Mouse (Mus musculus) inflammation-experienced regulatory T-cells, adult 6 months (primary cell): Measurements from ENCODE around the gene Pik3r2. TPM values are rescaled to one million over a fixed set of nuclear protein-coding genes. Genes with fewer than 3 reads are reported as not detected.

Experiments
- ATAC-seq: one replicate; pipeline ENCODE4 v1.8.0; 2017
- polyA plus RNA-seq, 3 experiments: library from polyadenylated mRNA; unstranded; fragments of 100-300 nt; shearing (Covaris generic); gene quantifications; one replicate each; pipeline ENCODE4 v1.2.1; 2017

Pik3r2 gene
- polyA plus RNA-seq, 3 experiments from 2014 or later: 2.6 to 5.4 (median 5.4) TPM

DNA sequence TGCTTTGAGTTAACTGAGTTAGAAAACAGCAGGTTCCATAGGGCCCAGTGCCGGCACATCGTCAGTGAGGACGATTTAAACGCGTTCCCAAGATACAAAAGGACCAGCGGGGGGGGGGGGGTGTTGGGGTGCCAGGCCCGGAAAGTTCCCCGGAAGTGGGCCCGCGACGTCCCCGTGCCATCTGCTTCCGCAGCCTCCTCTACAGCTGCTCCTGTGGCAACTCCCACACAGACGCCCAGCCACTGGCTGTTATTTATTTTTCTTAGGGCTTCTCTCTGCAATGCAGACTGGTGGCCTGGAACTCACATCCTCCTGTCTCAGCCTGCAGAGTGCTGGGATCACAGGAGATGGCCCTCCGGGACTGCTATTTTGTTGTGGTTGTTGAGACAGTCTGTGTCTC, 24.6 kb upstream of the Pik3r2 start:
- no peak for ATAC-seq

DNA sequence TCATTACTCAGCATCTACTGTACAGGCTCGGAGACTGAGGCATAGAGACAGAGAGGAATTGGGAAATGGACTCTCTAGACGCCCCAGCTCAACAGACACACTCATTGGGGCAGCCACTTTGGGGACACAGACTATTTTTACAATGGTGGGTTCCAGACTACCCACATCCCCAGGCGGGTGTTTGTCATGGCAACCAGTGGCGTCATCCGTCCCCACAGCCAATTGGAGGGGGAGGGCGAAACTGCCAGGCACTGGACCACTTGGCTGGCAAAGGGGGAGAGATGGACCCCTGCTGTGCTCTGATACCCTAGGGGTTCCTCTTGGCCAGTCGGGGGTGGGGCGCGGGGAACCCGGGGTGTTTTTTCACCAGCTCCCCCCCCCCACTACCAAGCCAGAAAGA, 24.1 kb upstream of the Pik3r2 start:
- no peak for ATAC-seq

DNA sequence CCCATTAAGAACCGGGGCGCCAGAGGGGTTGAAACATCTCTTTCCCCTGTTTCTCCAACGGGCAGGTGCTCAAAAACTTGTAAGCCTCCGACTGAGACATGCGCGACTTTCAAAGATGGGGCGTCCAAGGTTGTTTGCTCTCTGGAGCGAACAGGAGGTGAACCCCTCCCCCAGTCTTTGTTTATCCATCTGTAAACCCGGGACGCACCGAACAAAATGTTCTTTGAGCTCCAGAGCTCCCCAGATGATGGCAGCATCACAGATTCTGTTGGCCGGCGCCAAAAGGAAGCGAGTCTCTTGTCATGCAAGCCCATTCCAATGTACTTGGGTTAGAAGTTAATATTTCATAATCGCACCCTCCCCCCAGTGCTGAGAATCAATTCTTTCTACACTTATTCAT, 21.8 kb upstream of the Pik3r2 start:
- no peak for ATAC-seq

DNA sequence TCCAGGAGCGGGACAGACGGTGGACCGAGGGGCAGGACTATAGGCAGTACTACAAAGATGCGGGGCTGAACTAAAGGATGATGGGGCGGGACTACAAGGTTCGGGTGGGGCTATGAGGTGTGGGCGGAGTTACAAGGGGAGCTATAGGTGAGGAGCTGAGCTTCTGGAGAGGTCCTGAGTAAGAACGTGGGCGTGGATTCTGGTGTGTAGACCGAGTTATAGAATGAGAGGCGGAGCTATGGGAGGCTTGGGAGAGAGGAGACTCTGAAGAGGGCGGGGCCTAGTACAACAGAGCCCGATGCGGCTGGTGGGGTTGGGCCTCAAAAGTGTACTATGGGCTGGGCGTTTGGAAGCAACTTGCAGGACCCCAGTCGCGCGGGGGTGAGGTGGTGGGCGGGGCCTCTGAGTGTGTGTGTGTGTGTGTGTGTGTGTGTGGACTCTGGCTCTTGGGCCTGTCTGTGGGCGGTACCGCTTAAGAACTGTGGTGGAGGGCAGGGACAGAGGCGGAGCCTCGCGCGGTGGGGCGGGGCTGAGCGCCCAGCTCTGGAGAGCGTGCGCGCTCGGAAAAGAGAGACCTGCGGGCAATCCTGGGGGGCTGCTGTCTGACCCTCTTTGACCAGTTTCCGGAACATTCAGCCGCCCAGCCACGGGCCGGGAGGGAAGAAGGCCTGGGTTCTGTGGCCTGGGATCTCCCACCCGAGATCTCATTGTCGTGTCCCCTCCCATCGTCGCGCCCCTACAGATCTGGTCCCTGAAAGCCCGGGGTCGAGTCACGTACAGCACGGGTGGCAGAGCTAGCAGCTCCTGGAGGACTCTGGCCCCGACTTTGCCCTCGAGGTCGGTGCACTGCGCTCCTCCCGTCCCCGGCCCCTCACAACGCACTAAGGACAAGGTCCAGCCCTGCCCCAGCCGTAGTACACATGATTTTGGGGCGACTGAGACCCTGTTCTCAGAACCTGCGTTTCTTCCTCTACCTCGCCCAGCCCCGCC, 20.9 kb upstream of the Pik3r2 start:
- ATAC-seq: peak; percentile 59

DNA sequence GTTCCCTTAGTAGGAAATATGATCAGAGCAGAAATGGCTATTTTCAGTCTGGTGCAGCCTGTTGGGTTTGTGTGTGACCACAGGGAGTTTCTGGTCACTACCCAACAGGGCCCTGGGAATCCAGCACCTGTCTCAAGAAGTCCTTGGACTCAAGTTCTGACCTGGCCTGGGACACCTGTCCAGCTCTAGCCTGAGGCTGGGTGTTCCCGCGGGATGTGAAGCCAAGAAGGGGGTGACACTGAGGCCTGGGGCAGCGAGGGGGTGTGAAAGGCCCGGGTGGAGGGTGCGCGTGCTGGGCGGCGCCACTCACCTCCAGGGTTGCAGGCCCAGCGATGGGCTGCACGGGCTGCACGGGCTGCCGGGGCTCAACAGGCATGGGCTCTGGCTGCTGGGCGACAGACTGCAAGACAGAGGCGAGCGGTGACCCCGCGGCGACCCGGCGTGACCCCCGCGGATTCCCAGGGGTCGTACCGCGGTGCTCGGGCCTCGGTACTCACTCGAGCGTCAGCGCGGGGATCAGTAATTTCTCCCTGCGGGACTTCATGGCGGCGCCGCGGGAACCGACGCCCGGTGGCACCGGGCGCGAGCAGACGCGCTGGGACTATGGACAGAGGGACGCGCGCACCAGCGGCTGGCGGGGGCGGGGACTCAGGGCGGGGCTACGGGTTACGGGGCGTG, 20.0 kb upstream of the Pik3r2 start:
- no peak for ATAC-seq

DNA sequence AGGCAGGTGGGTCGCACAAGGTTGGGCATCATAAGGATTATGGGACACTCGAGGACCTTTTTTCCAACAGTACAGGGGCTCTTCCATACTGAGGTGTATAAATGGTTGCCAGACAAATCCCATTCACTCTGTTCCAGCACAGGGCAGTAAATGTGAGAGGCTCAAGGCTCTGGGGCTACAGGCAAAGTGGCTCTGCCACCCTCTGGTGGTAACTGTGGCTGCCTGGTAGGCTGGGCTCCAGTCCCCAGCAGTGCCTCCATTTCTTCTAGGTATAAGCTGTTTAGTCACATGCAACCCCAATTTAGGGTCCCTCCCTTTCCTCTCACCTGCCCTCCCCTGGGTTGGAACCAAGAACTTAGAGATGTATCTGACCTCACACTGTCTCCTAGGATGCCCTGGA, 18.9 kb upstream of the Pik3r2 start:
- no peak for ATAC-seq

DNA sequence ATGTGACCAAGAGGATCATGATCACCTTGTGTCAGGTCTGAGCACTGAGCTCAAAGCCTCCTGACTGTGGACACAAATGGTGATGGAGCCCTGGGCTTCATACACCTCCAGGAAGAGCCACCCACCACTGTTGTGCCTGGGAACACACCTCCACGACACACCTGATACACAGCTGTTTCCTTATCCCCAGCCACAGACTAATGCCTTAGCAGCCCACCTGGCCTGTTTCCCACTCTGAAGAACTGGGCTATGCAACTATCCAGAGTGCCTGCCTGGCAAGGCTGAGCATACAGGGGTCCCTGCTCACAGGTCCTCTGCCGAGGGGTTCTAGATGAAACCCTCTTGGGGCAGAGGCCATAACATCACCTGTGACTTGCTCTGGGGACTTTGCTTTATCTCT, 17.7 kb upstream of the Pik3r2 start:
- ATAC-seq: no peak

DNA sequence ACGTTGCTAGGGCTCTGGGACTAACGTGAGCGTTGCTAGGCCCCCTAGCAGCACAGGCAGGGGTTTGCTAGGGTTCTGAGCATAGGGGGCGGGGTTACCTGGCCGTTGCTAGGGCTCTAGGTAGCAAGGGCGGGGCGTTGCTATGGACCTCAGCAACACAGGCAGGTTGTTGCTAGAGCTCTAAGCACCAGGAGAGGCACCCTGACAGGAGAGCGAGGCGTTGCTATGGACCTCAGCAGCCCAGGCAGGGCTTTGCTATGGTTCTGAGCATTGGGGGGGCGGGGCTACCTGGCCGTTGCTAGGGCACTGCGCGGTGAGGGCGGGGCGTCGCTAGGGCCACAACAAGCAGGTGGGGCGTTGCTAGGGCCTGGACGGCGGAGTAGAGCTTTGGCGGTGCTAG, 16.2 kb upstream of the Pik3r2 start:
- peak; percentile 49 for ATAC-seq

DNA sequence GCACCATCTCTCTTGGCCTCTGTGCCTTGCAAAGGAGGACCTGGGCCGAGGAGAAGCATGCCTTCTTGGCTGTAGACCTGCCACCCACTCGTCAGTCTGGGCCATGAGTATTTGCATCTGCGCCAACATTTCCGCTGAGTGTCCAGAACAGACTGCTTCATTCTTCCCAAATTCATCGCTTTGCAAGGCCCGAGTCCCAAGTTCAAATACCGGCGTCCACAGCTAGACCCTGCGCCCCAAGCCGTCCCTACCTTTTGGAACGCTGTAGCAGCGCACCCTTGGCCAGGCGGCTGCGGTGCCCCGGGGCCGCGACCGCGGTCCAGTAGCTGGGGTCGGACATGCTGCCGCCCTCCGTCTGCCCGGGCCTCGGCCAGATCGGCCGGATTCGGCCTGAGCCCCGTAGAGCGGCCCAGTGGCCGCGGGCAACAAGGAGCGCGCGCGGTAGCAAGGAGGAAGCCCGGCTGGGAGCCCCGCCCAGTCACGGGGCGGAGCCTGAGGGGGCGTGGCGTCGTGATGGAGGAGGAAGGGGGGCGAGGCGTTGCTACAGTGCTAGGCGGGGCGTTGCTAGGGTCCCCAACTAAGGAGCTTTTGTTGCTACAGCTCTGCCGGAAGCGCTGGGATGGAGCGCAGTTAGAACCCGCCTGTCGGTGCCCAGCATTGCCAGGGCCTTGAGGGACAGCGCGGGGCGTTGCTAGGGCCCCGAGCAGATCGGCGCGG, 15.6 kb upstream of the Pik3r2 start:
- ATAC-seq: peak; percentile 78

DNA sequence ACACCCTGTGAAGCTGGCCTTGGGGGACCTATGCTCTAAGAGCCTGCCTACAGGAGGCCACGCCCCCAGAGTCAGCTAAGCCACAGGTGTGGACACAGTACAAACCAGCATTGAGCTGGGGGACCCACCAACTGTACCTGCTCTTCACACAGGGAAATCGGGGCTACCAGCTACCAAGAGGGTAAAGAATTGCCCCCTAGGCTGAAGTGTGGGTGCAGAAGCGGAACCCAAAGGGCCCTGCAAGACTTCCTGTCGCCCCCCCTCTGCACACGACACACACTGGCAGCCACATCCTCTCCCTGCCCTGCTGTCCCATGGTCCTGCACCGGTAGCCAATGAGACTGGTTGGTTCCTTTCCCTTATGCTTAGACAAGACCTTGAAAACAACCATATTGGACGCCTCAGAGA, 14.8 kb upstream of the Pik3r2 start:
- ATAC-seq: peak; percentile 67

DNA sequence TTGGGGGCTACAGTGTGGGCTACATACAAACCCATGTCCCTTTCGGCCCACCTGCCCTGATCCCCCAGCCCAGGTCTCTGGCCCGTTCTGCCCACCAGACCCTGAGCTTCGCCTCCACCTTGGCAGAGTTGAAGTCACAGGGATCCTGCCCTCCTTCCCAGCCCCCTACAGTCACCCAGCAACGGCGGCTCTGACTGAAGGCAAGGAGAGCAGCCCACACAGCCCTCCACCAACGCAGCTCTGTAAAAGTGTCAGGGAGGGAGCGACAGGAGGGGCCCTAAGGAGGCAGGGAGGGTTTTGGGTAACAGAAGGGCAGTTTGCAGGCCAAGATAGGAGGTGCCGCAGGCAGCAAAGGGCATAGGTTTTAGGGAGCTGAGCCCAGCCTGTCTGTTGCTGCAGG, 14.3 kb upstream of the Pik3r2 start:
- ATAC-seq: no peak

DNA sequence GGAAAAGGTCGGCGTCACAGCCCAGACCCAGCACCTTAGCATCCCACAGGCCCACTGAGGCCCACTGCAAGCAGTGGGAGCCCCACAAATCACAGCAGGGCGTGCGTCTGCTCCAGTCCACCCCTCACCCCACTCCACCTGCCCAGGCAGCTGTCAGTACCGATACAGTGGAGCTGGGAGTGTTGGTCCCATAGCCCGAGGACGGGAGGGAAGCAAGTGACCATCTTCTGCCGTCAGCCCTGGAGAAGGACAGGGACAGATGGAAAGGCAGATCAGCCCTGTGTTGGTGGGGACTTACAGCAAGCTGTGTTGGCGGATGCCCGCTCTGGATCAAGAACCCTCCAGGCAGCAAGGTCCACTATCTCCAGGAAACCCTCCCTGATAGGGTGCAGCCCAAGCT, 12.5 kb upstream of the Pik3r2 start:
- no peak for ATAC-seq

DNA sequence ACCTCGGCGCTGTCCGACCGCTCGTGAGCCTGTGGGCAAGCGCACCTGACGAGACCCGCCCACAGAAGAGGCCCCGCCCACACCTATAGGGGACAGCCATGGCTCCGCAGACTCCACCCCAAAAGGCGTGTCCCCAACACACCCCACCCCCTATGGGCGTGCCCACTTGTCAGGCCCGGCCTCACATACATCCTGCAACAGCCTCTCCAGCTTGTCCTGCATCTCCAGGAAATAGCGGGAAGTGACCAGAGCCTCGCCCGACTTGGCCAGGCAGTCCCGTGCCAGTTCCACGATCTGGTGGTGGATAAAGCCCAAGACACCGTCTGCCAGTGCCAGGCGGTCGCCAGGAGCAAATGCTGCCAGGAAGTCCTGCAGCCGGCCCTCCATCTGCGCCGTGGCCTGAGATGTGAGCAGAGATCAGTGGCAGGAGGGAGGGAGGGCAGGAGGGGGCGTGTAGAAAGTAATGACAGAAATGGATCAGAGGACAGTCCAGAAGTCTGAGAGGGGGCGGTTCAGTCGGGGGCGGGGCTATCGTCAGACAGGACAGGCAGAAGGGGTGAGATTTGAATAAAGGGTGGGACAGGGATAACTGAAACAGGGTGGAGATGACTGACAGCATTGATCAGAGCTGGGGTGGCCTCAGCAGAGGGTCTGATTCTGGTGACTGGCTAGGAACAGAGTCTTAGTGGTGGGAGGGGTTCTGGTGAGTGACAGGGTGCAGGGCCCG, 11.6 kb upstream of the Pik3r2 start:
- no peak for ATAC-seq

DNA sequence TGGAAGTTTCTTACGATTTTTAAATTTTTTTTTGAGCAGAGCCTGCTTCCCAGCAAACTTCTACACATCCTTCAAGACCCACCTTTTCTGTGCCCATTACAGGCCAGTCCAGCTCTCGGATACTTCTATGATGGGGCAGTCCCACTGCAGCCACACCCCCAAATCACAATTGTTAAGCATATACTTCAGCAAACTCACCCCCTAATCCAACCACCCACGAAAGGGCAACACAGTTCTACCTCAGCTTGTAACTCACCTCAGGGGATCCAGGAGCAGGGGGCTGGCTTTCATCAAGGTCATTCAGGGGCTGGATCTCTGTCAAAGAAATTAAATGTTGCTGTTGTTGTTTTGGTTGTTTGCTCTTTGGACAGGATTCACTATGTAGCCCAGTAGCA, 10.5 kb upstream of the Pik3r2 start:
- no peak for ATAC-seq

DNA sequence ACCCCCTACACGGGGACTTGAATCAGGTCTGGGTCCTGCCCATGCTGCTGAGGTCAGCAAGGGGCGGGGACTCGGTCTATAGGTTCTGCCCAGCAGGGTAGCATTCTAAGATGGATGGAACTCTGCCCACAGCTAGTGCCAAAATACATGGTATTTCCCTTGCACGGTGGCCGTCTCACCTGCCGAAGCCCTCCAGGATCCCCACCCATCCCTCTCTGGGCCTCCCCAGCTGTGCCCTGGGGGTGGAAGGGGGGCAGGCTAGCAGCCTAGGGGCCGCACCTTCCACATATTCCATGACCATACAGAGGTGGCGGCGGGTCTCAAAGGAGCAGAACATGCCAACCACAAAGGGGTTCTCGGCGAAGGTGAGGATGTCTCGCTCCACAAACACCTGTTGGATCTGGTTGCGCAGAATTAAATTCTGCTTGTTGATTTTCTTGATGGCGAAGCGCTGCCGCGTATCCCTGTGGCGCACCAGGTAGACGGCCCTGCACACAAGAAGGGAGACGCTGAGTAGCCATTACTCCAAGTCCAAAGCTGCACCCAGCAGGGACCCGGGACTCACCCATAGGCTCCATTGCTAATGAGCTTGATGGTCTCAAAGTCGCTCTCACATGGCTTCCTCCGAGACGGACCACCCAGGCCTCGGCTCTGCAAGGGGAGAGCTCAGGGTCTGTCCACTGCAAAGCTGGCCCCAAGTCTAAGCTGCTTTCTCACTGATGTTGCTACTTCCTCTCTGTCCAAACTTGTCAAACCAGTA, 10.0 kb upstream of the Pik3r2 start:
- ATAC-seq: no peak

DNA sequence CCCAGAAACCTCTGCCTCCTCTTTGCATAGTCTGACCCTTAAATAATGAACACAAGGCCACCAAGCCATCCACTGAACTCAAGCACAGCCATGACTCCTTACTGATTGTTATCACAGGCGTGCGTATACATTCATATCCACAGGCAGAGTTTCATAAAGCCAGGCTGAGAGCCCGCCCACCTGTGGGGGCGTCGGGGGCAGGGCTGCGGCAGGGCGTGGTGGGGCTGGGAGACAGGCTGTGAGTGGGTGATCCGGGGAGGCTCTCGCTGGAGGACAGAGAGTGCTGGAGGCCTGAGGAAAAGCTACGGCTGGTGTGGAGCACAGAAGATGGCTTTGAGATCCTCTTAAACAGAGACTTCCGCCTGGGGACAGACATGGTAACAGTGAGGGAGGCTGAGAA, 3.6 kb upstream of the Pik3r2 start:
- ATAC-seq: no peak

DNA sequence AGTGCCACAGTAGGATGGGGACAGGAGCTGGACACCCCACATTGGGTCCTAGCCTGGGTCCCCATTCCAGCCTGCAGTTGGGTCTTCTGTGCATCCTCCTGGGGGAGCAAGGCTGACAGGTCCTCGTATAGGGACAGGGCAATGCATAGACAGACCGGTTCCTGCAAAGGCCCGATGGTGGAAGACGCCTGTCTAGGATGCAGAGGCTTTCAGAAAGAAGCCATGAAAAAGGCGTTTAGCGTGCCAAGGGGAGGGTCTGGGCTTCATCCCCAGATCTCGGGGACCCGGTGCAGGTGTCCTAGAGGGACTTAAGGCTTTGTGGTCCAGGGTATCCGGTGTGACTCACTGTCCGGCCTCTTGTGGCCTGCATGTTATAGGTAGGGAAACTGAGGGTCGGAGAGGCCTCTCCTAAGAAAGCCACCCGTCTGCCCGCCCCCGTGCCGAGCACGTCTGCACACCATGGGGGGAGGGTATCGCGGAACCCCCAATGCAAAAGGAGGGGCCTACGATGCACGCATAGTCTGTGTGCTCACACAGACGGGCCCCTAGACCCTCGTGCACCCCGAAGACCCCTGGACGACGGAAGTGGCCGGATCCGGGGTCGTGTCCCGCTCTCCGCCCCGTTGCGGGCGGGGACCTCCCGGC, 540 bp downstream of the Pik3r2 start:
- peak; percentile 1 for ATAC-seq

DNA sequence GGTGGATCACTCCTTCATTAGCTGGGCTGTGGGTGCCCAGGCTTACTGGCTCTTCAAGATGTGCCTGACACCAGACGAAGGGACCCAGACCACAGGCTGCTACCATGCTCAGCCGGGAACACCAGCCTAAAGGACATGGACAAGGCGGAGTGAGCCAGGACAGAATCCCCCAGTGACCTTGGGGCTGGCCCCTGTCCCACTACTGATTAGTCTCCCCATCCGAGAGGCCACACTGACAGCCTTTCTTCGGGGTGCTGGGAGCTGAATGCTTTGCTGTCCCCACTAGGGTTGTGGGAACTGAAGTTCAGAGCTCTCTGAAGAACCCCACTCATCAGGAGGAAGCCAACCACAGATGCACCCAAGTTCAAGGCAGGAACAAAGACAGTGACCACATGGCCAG, 1.3 kb downstream of the Pik3r2 start:
- ATAC-seq: no peak

DNA sequence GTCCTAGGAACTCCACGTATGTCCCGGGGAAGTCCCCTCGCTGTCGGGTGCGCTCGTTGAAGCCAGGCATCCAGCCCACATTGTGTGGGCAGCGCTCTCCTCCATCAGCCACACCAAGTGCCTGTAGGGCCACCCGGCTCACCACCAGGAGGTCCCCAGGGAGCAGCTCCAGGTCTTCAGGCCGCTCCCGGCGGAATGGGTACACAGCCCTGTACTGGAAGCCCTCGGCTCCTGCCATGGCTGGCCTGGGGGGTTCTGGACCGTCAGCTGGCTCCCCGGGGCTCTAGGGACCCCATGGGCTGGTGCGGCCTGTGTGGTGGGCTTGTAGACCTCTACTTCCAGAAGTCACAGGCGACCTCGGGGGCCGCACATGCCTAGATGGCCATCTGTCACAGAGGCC, 1.8 kb downstream of the Pik3r2 start:
- no peak for ATAC-seq

DNA sequence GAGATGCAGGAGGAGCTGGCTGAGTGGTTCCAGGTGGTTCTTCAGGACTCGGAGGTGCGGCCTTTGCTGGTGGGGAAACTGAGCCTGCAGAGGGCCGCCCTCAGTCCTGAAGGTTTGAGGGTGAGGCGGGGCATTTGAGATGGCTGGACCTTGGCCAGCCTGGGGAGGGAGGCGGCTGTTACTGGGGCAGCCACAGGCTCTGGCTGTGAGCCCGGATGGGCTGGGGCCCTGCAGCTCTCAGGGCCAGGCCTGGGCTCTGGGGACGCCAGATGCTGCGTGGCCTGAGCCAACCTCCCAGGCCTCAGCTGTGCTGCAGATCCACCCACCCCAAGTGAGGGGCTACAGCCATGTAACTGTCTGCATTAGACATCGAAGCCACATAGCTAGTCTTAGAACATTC, 2.7 kb downstream of the Pik3r2 start:
- no peak for ATAC-seq

DNA sequence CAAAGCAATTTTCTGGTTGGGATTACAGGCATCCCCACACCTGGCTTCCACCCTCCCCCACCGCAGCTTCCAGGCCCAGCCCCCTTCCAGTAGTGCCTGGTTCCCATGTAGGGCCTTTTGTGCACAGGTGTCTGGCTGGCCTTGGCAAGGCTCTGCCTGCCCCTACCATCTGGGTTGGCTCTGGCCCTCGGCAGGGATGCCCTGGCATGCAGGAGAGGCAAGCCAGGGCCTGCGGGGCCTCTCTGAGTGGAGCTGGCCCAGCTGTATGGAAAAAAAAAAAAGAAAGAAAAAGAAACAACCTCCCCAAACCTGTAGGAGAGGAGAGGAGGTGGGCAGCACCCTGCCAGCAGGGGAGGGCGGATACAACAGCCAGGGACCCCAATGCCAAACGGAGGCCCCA, 3.1 kb downstream of the Pik3r2 start:
- no peak for ATAC-seq
